Mouse (Mus musculus) heart, adult 8-10 months (tissue): ENCODE measurements around the gene Unkl. TPM values are rescaled to one million over a fixed set of nuclear protein-coding genes. Genes with fewer than 3 reads are reported as not detected.

ENCODE experiments used
- DNase-seq: peaks from one replicate; pipeline ENCODE4 v3.0.0; 2022; ENCODE audit warnings: low spot score
- microRNA-seq: library from miRNA; unstranded; fragments of <30 nt; microRNA quantifications from one replicate; pipeline ENCODE4 v1.2.0, GENCODE M21; 2022
- total RNA-seq, 4 experiments: library from RNA; stranded (reverse); gene quantifications; 2 replicates each; pipeline ENCODE4 v1.2.4; 2022

The Unkl gene
- total RNA-seq, 4 experiments from 2014 or later = 7.0 to 11.2 (median 7.9) TPM

GRCm38 (mm10) chr17:25253760-25254159 is 65.6 kb downstream of the Unkl start:
- no peak for DNase-seq

GRCm38 (mm10) chr17:25255110-25255509 is 66.9 kb downstream of the Unkl start:
- DNase-seq = no peak

- DNase-seq = no peak
Observed at GRCm38 (mm10) chr17:25256140-25256754, 68.0 kb downstream of the Unkl start, which contains the start of gene Baiap3. Gene Baiap3, minus strand, starts transcription at chr17:25256364.

- no peak for DNase-seq
Observed at GRCm38 (mm10) chr17:25257804-25258261, 69.6 kb downstream of the Unkl start.

GRCm38 (mm10) chr17:25264453-25264852 is 76.3 kb downstream of the Unkl start:
- peak; percentile 51 for DNase-seq

GRCm38 (mm10) chr17:25270795-25271335 is 82.7 kb downstream of the Unkl start:
- DNase-seq = no peak

GRCm38 (mm10) chr17:25272326-25272725 is 84.1 kb downstream of the Unkl start:
- no peak for DNase-seq

GRCm38 (mm10) chr17:25272951-25273705 is 84.9 kb downstream of the Unkl start:
- peak; percentile 20 for DNase-seq

- peak; percentile 99 for DNase-seq
Observed at GRCm38 (mm10) chr17:25273706-25274501, 85.7 kb downstream of the Unkl start.

- no peak for DNase-seq
Observed at GRCm38 (mm10) chr17:25274571-25275346, 86.6 kb downstream of the Unkl start, which contains the start of gene Ube2i. Gene Ube2i, minus strand, starts transcription at chr17:25274622.

- DNase-seq = no peak
Observed at GRCm38 (mm10) chr17:25275833-25276232, 87.6 kb downstream of the Unkl start.

- DNase-seq = peak; percentile 51
Observed at GRCm38 (mm10) chr17:25282133-25282532, 93.9 kb downstream of the Unkl start.

Small RNA genes within 50 kb of the gene (microRNA-seq; reads per million reads assigned to microRNA genes)
- gene Mir3547 = 2.5 reads per million

Other genes with a start within 250 kb of the Unkl start
- 10 to 100 TPM in 2 of 4 experiments, 1 to 10 TPM in 2; 6.4 to 12.8 (median 9.6) TPM for gene Jpt2, start 227.7 kb upstream of the Unkl start, total RNA-seq
- 10 to 100 TPM in 1 of 4 experiments, 1 to 10 TPM in 3; 9.4 to 11.3 (median 9.6) TPM for gene Cramp1l, start 172.6 kb upstream of the Unkl start, total RNA-seq
- 1 to 10 TPM; 3.5 to 6.3 (median 4.5) TPM for gene Ift140, start 172.3 kb upstream of the Unkl start, total RNA-seq
- gene Tmem204, start 104.8 kb upstream of the Unkl start, total RNA-seq = 10 to 100 TPM; 29.7 to 45.6 (median 39.3) TPM
- gene Telo2, start 72.4 kb upstream of the Unkl start, total RNA-seq = 10 to 100 TPM; 10.8 to 15.7 (median 13.5) TPM
- 1 to 10 TPM; 3.4 to 7.7 (median 4.5) TPM for gene Ptx4, start 67.6 kb upstream of the Unkl start, total RNA-seq
- gene Clcn7, start 55.0 kb upstream of the Unkl start, total RNA-seq = 10 to 100 TPM; 25.7 to 28.2 (median 27.1) TPM
- gene Ccdc154, start 25.9 kb upstream of the Unkl start, total RNA-seq = not detected
- not detected for gene Gm38655, start 12.9 kb upstream of the Unkl start, total RNA-seq
- 10 to 100 TPM; 21.6 to 25.9 (median 22.5) TPM for gene BC003965, start 3.8 kb upstream of the Unkl start, total RNA-seq
- gene Gnptg, start 51.7 kb downstream of the Unkl start, total RNA-seq = 10 to 100 TPM; 11.6 to 17.1 (median 14.5) TPM
- gene Tsr3, start 51.8 kb downstream of the Unkl start, total RNA-seq = 10 to 100 TPM in 1 of 4 experiments, 1 to 10 TPM in 3; 6.2 to 10.5 (median 8.2) TPM
- 1 to 10 TPM in 1 of 4 experiments, under 1 TPM in 3; 0.52 to 1.5 (median 0.73) TPM for gene Baiap3, start 68.0 kb downstream of the Unkl start, total RNA-seq
- gene Ube2i, start 86.2 kb downstream of the Unkl start, total RNA-seq = 10 to 100 TPM; 86.5 to 98.1 (median 89.4) TPM
- gene Prss34, start 110.0 kb downstream of the Unkl start, total RNA-seq = under 1 TPM in 1 of 4 experiments, not detected in 3; 0.23 TPM
- not detected for gene Prss28, start 120.2 kb downstream of the Unkl start, total RNA-seq
- gene Prss29, start 130.3 kb downstream of the Unkl start, total RNA-seq = not detected
- under 1 TPM; 0.22 to 0.55 (median 0.39) TPM for gene Tpsab1, start 157.2 kb downstream of the Unkl start, total RNA-seq
- 1 to 10 TPM in 1 of 4 experiments, under 1 TPM in 3; 0.24 to 1.4 (median 0.72) TPM for gene Tpsb2, start 177.9 kb downstream of the Unkl start, total RNA-seq
- not detected for gene Tpsg1, start 180.9 kb downstream of the Unkl start, total RNA-seq
- gene Cacna1h, start 245.4 kb downstream of the Unkl start, total RNA-seq = 1 to 10 TPM; 3.9 to 9.7 (median 7.7) TPM